Mouse (Mus musculus) cerebellum, adult 18-20 months (tissue): Measurements from ENCODE around the gene Higd1c.
A peak's percentile ranks its signal among the peaks of the same experiment; 100 is the strongest.
"Not testable (repeated sequence)": the region's sequence is repeated elsewhere in the genome, so short reads cannot be mapped to it uniquely, and the experiment has no call there.

Source experiments
- DNase-seq, 2 experiments: peaks; one replicate each; pipeline ENCODE4 v3.0.0; 2021

The Higd1c gene

DNA sequence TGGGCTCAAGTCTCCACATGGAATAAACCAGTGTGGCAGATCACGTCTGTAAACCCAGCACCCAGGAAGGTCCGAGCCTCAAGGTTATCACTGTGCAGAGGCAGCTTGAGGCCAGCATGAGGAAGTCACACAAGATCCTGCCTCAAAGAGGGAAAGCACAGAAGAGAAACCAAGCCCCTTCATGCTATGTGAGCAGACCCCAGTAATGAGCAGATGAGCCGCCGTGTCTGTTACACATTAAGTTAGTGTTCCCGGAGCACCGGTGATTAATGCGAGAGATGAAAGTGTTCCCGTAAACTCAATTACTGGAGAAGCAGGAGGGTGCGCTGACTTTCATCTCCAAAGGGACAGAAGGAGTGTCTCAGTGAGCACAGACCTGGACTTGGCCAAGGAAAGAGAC lies 1.6 kb downstream of the Higd1c start:
- not testable (repeated sequence) for DNase-seq

DNA sequence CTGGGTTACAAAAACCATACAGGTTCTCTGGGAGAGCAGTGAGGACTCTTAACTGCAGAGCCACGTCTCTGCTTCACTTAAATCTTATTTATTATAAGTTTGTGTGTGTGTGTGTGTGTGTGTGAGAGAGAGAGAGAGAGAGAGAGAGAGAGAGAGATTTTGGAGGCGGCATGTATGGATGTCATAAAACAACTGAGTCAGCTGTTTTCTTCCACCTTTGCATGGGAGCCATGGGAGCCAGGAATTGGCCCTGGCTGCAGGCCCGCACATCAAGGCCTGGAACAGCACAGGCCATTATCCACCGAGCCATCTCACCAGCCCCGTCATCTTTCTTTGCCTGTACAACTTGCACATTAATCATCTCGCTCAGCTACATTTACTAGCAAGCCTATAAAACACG lies 2.8 kb downstream of the Higd1c start:
- DNase-seq, result no peak

DNA sequence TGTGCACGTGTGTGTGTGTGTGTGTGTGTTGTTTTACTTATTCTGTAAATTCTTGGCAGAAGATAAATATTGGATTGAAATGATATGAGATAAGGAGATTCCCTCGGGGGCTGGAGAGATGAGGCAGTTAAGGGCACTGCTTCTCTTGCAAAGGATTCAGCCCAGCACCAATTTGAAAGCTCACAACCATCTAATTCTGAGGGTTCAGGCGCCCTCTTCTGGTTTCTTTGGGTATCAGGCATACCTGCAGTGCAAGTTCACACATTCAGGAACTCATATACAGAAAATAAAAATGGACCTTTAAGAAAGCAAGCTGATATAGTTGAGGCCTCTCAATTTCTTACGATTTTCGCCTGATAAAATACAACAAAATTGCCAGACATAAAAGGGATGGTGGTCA lies 10.7 kb downstream of the Higd1c start:
- peak; percentile 52 to 56 for DNase-seq

DNA sequence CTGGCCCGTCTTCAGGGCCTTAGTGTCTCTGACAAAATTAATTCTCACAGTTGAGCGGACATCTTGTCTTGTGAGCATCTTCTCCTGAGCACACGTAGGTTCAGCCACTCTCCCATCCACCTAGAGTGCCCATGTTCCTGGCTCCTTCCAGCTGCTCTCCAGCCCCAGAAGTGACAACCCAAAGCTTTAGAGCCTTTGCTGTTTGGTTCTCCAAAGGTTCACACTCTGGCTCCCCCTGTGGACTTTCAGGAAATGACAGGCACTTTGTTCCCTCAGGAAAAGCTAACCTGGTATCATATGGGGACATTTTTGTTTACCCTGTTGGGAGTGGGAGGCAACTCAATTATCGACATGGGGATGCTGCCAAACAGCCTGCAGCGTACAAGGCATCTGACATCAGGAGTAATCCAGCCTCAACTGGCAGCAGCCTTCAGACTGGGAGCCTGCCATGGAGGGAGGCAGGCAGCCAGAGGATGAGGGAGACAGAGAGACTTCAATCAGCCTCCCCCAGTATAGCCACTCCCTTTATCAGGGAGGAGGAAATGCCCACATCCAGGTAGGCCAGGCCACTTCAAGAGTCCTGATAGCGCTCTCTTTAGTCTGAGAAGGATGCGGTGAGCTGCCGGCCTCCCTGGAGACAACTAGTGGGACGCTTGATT lies 13.6 kb downstream of the Higd1c start:
- not testable (repeated sequence) for DNase-seq

DNA sequence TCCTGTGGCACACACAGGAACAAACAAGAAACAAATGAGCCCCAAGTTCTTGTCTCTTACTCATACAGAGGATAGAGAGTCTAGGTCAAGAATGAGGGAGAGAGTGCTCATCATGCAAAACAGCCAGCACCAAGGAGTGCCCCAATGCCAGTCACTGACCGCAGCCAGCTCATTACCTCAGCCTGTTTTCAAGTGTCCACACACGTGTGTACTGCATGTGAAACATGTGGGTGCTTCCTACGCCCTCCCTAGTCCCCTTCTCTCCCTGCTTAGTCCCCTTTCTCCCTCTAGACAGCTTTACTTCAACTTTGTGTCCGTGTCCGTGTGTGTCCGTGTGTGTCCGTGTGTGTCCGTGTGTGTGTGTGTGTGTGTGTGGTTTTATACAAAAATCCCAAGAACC lies 15.3 kb downstream of the Higd1c start:
- no peak for DNase-seq

DNA sequence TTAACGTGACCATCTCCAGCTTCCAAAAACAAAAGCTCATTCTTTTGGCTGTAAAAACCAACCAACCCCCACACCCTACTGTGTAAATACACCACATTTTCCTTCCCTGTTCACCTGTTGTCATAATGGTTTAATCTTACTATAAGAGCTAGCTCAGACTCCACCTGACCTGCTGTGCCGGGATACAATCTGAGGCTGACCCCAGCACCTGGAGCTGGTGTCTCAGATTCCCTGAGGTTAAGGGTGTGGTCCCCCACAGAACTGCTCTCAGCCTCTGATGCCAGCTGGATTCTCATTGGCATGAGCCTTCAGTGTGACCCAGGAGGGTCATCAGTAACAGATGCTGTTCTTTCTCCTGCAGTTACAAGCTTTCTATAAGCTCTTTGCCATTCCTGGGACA lies 15.8 kb downstream of the Higd1c start:
- DNase-seq, result no peak

DNA sequence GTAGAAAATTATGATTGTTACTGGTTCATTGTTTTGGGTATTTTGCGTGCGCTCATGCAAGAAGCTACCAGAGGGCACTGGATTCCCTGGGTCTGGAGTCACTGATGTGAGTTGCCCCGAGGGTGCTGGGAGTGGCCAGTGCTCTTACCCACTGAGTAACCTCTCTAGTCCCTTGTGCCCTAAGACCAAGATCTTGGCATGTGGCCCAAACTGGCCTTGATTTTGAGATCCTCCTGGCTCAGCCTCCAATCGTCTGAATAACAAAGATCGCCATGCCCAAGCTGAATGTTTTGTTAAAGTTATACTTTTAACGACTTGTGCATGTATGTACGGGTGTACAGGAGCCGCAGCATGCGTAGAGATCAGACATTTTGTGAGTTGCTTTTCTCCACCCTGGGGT lies 21.4 kb downstream of the Higd1c start:
- DNase-seq, result no peak

DNA sequence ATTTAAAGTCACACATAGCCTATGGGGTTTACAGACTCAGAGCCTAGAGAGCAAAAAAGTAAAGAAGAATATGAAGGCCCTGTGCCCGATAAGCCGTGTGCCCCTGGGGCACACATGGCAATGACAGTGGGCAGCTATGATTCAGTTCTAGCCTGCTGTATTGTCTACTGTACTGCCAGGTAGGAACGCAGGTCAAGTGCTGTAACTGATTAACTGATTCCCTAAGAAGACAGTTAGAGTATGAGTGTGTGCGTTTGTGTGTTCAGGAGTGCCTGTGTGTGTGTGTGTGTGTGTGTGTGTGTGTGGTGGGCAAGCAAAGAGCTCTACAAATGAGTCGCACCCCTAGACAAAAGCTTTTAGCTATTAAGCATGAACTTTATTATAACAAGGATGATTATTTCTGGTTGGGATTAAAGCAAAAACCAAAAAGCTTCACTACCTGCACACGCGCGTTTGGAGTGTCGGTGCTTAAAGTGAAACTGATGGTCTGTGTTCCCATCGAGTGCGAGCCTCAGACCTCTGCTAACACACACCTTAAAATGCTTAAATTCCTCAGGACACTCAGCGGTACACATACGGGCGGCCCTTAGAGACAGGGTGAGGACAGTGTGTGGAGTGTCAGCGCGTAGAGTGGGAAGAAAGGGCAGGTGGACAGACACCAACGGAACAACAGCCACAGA lies 23.3 kb downstream of the Higd1c start:
- DNase-seq, result no peak

DNA sequence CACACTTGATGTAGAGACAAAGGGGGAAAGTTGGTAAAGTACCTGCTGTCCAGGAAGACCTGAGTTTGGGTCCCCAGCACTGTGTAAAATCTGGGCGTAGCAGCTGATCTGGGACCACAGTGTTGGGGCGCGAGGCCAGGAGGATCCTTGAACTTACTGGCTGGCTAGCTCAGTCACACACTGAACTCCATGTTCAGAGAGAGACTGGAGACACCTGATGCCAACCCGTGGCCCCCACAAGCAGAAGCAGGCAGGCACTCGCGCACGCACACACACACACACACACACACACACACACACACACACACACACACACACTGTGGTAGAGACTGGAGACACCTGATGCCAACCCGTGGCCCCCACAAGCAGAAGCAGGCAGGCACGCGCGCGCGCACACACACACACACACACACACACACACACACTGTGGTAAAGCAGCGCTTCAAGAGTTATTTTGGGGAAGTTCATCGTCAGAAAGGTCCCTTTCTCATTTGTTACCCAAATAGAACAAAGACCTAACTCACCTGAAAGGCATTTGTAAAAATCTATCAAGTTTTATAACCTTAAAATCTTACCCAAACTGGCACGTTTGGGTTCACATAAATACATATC lies 24.0 kb downstream of the Higd1c start:
- DNase-seq, result no peak

DNA sequence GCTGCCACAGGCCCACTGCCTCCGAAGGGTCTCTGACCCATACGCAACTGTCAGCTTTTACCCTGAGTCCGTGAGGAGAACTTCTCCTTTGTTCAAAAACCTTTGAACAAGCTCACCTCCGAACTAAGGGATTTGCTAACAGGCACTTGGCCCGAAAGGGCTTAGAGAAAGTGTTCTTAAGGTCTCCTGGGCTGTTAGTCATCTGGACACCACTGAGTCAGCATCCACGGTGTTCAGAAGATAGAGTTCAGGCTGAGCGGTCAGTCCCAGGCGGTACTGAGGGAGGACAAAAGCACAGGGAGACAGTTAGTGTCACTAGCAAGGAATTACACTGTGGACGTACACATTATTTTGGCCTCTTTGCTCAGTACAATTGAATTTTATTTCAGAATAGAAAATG lies 24.5 kb downstream of the Higd1c start:
- no peak for DNase-seq

DNA sequence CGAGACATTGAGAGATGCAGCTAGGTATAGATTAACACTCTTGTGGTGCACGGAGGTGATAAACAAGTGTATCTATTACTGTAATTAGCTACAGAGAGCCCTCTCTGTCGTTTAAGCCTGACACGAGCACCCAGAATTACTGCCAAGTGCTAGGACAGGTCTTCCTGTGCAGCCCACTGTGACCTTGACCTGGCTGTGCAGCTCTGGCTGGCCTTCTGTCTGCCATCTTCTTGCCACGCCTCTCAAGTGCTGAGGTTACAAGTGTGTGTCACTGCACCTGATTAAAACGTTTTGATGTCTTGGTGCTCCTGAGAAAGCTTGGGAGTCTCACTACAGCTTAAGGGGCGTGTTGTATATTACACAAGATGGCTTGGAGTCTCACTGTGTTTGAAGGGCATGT lies 26.7 kb downstream of the Higd1c start:
- no peak for DNase-seq

DNA sequence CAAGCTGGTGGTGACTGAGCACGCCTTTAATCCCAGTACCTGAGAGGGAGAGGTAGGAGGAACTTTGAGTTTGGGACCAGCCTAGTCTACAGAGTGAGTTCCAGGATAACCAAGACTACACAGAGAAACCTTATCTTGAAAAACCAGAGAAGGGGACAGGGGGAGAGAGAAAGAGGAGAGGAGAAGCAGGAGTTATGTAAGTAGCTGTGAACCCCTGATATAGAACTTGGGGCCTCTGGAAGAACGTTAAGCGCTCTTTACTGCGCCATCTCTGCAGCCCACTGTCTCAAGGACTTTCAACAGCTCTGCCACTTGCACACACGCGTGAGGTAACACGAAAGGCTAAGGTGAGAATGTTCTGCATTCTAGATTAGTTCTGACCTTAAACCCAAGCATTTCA lies 27.3 kb downstream of the Higd1c start:
- no peak for DNase-seq

DNA sequence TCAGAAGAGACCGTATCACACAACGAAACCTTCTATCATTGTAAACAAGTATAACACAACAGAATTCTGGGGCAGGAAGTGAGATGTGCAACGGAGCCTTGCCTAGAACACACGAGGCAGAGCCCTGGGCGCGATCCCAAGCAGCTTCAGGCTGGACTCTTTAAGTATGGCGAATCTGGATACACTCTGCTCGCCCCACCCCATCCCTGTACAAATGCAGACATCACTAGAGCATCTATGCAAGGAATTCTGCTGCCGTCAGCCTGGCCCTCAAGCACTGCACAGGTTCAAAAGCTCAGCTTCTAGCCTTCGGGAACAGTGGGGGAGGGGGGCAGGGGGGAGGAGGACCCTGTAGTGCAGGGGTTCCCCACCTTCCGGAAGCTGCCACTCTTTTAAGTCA lies 28.7 kb downstream of the Higd1c start:
- DNase-seq, result no peak

DNA sequence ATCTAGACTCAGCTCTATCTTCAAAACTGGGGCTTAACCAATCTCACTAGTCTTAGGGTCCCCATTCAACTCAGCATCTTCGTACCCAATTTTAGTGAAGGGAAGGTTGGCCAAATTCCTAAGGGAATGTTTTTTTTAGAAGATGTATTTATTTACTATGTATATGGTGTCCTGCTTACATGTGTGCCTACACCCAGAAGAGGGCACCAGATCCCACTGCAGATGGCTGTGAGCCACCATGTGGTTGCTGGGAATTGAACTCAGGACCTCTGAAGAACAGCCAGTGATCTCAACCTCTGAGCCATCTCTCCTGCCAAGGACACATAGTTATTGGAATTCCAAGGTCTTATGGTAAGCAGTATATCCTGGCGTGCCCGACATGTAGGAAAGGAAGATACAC lies 31.2 kb downstream of the Higd1c start:
- no peak for DNase-seq

DNA sequence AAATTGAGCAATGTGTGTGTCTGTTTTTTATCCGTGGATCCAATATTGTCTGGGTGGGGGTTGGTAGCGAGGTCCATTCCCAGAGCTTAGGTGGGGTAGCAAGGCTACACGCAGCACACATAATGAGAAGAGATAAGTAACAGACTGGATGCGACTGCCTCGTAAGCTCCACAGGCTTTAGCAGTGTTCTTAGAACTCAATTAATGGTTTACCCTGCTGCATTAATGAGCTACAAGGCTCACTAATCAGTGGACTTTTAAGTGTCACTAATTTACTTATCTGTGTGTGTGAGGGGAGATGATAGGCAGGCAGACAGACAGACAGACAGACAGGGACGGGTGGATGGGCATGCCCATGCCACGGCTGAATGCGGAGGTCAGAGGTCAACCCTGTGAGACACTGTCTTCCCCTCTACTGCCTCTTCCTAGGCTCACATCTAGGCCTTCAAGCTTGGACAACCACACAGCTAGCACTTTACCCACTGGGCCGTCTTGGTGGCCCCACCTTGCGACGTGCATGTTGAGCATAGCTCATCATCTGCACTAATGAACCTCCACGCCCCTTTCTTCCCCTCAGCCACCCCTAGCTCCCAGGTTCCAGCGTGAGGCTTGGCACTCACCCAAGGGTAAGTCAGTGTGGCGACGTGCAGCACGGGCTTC lies 36.4 kb downstream of the Higd1c start:
- no peak for DNase-seq

DNA sequence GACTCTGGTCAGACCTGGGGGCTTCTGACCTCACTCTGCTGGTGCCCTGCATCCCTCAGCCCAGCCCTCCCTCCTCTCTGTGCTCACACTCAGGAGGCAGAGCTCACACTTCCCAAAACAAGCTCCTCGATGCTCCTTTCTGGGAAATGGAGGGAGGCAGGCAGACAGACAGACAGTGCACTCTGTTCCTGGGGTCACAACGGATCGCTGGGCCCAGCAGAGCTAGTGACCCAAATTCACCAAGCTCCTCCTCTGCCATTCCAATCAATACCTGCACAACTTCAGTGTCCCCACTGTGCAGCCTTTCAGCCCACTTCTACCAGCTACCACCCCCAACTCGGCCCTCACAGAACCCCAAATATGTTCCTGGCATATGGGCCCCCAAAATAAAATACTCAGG lies 37.5 kb downstream of the Higd1c start:
- no peak for DNase-seq

DNA sequence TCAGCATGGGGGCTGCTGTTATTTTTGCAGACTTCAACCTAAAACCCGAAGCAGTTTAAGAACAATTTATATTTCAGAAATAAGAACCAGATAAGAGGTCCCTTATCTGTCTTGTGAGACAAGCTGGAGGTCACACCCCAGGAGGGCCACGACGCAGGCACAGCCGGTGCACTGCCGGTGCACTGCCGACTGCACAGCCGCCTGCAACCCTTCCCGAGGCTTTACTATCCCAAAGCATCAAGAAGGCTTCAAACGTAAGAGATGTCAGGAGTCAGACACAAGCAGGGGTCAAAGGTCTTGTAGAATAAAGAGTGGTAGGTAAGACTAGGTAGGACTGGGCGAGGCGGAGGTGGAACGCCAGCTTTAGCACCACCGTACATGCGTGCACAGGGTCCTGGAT lies 38.0 kb downstream of the Higd1c start:
- DNase-seq, result no peak

DNA sequence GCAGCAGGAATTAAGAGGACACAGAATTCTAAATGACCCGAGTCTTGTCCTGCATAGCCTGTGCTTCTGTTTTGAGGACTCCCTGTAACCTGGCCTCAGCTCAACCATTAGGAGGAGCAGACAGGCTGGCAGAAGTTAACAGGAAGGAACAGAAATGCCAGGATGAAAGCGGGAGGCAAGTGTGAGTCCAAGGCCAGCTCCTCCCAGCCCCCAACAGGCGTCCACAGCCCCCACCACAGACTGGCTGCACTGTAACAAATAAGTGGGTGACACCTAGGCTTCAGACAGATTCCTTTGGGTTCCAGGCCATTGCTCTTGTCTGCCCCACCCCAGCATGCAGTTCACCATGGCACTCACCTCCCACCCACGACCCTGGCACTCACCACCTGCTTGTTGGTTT lies 38.5 kb downstream of the Higd1c start:
- DNase-seq, result no peak

DNA sequence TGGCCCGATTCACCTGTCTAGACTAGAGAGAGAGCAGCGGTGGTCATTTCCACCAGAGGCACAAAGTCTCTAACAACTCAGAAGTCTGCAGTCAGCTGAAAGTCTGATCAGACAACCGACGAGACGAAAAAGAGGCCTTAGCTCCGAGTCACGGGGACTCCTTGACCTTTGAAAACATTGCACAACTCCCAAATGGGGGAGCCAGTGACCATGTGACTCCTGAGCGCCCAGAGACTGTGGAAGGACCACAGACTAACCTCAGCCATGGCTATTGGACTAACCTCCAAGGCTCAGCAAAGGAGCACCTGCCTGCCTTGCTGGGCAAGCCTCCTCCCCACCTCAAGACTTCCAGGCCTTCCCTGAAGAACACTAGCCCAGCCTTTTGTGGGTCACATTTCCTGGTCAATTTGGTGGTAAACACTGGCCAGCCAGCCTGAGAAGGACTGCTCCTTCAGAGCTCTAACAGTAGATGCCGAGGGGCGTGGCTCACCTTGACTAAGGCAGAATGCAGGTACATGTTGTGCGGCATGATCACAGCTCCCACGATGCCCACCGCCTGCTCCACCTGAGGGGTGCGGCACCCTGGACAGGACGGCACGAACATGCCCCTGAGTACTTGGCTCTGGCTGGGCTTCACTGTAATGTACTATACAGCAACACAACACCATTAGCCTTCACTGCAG lies 39.1 kb downstream of the Higd1c start:
- DNase-seq, result no peak

DNA sequence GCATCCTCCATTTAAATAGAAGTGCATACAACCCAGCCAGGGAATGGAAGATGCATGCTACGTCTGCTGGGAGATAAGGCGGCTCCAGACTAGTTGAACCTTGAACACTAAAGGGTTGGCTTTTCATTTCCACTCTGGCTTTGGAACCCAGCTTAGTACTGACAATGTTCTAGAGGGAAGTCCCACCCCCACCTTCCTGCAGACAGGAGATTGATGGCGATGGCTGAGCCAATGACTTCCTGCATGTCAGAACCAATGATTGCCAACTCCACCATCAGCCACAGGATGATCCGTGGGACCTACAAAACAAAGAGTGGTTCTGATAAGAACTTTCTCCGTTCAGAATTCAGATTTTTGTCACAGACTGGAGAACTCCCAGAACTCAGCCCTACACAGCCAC lies 41.7 kb downstream of the Higd1c start:
- DNase-seq, result no peak

DNA sequence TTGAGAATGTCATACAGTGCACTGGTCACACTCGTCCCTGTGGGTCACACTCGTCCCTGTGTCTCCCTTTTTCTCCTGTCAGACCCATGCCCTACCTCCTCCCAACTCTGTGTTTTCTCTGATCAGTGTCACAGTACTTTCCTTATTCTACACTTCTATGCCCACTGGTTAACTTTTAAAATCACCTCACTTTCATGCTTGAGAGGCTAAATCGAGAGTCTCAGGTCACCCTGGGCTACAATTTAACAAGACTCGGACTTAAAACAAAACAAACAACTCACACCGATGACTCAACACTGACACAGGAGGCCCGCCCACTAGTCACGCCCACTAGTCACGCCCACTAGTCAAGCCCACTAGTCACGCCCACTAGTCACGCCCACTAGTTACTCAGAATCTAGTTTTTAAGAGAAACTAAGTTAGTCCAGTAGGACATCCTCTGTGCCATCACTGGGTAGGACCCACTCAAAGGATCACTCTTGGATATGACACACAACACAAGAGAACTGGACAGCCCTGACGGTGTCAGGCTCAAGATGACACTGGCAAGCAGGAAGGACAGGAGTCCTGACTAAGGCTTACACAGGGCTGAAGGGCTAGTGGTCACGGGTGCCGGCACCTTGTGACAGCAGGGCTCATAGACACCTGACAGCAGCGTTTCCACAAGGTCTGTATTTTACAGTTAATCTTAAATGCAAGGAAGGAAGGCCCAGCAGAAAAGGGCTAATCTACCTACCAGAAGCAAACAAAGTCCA lies 46.8 kb downstream of the Higd1c start:
- DNase-seq, result no peak

DNA sequence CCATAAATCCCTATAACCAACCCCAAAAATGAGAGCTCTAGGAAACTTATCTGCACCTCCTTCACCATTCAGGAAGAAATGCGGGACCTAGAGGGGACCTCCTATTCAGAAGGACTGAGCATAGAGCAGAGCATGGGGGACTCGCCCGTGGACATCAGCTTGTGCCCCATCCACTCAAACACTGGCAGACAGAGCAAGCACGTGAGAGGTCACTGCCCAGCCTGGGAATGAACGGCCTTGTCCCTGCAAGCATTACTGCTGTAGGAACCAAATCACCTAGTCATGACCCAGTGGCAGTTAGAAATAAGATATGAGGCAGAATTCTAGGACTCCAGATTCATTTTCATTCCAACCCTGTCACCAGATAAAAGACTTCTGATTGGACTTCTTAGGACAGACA lies 47.4 kb downstream of the Higd1c start:
- DNase-seq, result no peak

DNA sequence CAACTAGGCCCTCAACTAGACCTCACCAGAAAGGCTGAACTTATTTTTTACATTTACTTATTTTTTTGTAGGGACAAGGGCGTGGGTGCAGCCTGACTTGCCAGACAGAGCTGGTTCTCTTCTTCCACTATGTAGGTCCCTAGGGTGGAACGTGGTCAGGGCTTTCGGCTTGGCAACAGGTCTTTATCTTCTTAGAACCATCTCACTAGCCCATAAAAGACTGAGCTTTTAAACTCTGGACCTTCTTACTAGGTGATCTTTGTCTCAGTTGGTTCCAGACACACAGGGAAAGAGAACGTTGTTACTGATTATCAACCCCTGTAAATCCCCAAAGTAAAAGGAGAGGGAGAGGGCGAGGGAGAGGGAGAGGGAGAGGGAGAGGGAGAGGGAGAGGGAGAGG lies 49.0 kb downstream of the Higd1c start:
- no peak for DNase-seq
